Mouse (Mus musculus): ENCODE measurements around the gene Pycard. TPM values are rescaled to one million over a fixed set of nuclear protein-coding genes. Genes with fewer than 3 reads are reported as not detected.

Pycard gene
- polyA plus RNA-seq, 2 experiments, result 59.3 to 132 TPM

- peak overlapping the region; percentile 98 for H3K4me3 ChIP-seq (replicated peaks; ENCODE audit: low read length)
- peak; percentile 49 for ATAC-seq (ENCODE audit: low FRiP score, low read depth)
- peaks cover 14% of the 10 kb centered on the region for H3K4me1 ChIP-seq (ENCODE audit: control insufficient read depth, insufficient read depth, low read length)
- peak overlapping the region; percentile 99 for H3K9ac ChIP-seq (ENCODE audit: low read depth, low read length, severe bottlenecking)
- WGBS, result under 1% methylated on average over 36 of the region's 42 CpGs
- no peaks in the 10 kb centered on the region for H3K9me3 ChIP-seq (ENCODE audit: control insufficient read depth, low read length)
- H3K27me3 ChIP-seq (ENCODE audit: control insufficient read depth, insufficient read depth, low read length), result no peaks in the 10 kb centered on the region
- peaks cover 38% of the 10 kb centered on the region for H3K36me3 ChIP-seq (ENCODE audit: control insufficient read depth, insufficient read depth, low read length)
- peak overlapping the region; percentile 96 for H3K27ac ChIP-seq (replicated peaks; ENCODE audit: low read depth, low read length)
- peak overlapping the region; percentile 87 for H3K4me2 ChIP-seq (replicated peaks; ENCODE audit: low read depth, low read length, severe bottlenecking)
- no peak for TF ChIP-seq POLR2A (IDR thresholded peaks at IDR 0.05; ENCODE audit: borderline replicate concordance, extremely low read depth, insufficient read depth, insufficient read length)
- DNase-seq (ENCODE audit: low spot score), result peak; percentile 74
These were observed 25.5 kb downstream of the Pycard start for GRCm38 (mm10) chr7:127967922-127968828.

GRCm38 (mm10) chr7:127967004-127967921 is 26.4 kb downstream of the Pycard start, which contains the start of gene Fus:
Fus (plus strand) TSS chr7:127967457.
- Histone ChIP-seq H3K9ac (ENCODE audit: low read depth, low read length, severe bottlenecking) (peak within 1 kb of the TSS; percentile 99), H3K4me2 (replicated peaks; ENCODE audit: low read depth, low read length, severe bottlenecking) (peak within 1 kb of the TSS; percentile 87), H3K27me3 (ENCODE audit: control insufficient read depth, insufficient read depth, low read length) (no peaks in the 10 kb centered on the region), H3K27ac (replicated peaks; ENCODE audit: low read depth, low read length) (peak within 1 kb of the TSS; percentile 96), H3K36me3 (ENCODE audit: control insufficient read depth, insufficient read depth, low read length) (peaks cover 29% of the 10 kb centered on the region), H3K9me3 (ENCODE audit: control insufficient read depth, low read length) (no peaks in the 10 kb centered on the region), H3K4me3 (replicated peaks; ENCODE audit: low read length) (peak within 1 kb of the TSS; percentile 98), H3K4me1 (ENCODE audit: control insufficient read depth, insufficient read depth, low read length) (peaks cover 14% of the 10 kb centered on the region)
- ATAC-seq (ENCODE audit: low FRiP score, low read depth), result peak; percentile 93
- 1% methylated on average over 78 of the region's 92 CpGs for WGBS
- TF ChIP-seq POLR2A (IDR thresholded peaks at IDR 0.05; ENCODE audit: borderline replicate concordance, extremely low read depth, insufficient read depth, insufficient read length), result peak; percentile 100
- DNase-seq (ENCODE audit: low spot score), result peak; percentile 95

GRCm38 (mm10) chr7:127966371-127966918 is 27.2 kb downstream of the Pycard start:
- Histone ChIP-seq H3K27me3 (ENCODE audit: control insufficient read depth, insufficient read depth, low read length) (no peaks in the 10 kb centered on the region), H3K36me3 (ENCODE audit: control insufficient read depth, insufficient read depth, low read length) (peaks cover 21% of the 10 kb centered on the region), H3K27ac (replicated peaks; ENCODE audit: low read depth, low read length) (peak overlapping the region; percentile 96), H3K4me3 (replicated peaks; ENCODE audit: low read length) (peak overlapping the region; percentile 98), H3K4me2 (replicated peaks; ENCODE audit: low read depth, low read length, severe bottlenecking) (peak overlapping the region; percentile 68), H3K9ac (ENCODE audit: low read depth, low read length, severe bottlenecking) (peak overlapping the region; percentile 99), H3K9me3 (ENCODE audit: control insufficient read depth, low read length) (no peaks in the 10 kb centered on the region), H3K4me1 (ENCODE audit: control insufficient read depth, insufficient read depth, low read length) (peaks cover 14% of the 10 kb centered on the region)
- no peak for TF ChIP-seq POLR2A (IDR thresholded peaks at IDR 0.05; ENCODE audit: borderline replicate concordance, extremely low read depth, insufficient read depth, insufficient read length)
- DNase-seq (ENCODE audit: low spot score) (no peak), ATAC-seq (ENCODE audit: low FRiP score, low read depth) (no peak)
- 5% methylated on average over 10 of the region's 10 CpGs for WGBS

GRCm38 (mm10) chr7:127959364-127959763 is 34.3 kb downstream of the Pycard start:
- 62% methylated on average over 5 of the region's 5 CpGs for WGBS

More at GRCm38 (mm10) chr7:127959364-127959763, 34.3 kb downstream of the Pycard start:
- DNase-seq (ENCODE audit: low spot score), result no peak
- ATAC-seq (ENCODE audit: low FRiP score, low read depth), result no peak
- Histone ChIP-seq H3K4me3 (replicated peaks; ENCODE audit: low read length) (no peak overlapping the region), H3K4me2 (replicated peaks; ENCODE audit: low read depth, low read length, severe bottlenecking) (no peak overlapping the region), H3K27ac (replicated peaks; ENCODE audit: low read depth, low read length) (no peak overlapping the region), H3K27me3 (ENCODE audit: control insufficient read depth, insufficient read depth, low read length) (no peaks in the 10 kb centered on the region), H3K36me3 (ENCODE audit: control insufficient read depth, insufficient read depth, low read length) (no peaks in the 10 kb centered on the region), H3K4me1 (ENCODE audit: control insufficient read depth, insufficient read depth, low read length) (no peaks in the 10 kb centered on the region), H3K9me3 (ENCODE audit: control insufficient read depth, low read length) (no peaks in the 10 kb centered on the region), H3K9ac (ENCODE audit: low read depth, low read length, severe bottlenecking) (no peak overlapping the region)
- no peak for TF ChIP-seq POLR2A (IDR thresholded peaks at IDR 0.05; ENCODE audit: borderline replicate concordance, extremely low read depth, insufficient read depth, insufficient read length)
